Mouse (Mus musculus) forebrain, embryonic 14.5 days (tissue): Measurements from ENCODE around the gene Ankrd33b. TPM values are rescaled to one million over a fixed set of nuclear protein-coding genes. Genes with fewer than 3 reads are reported as not detected.

ENCODE experiments used
- ATAC-seq: fragments of 200-750 bp; cut with Nextera tagmentation; 2 replicates; pipeline ENCODE4 v1.8.0; 2017; ENCODE audit warnings: mild to moderate bottlenecking, moderate library complexity
- DNase-seq: peaks from one replicate; pipeline ENCODE4 v3.0.0-alpha.2; 2015; ENCODE audit warnings: low spot score
- H3K27ac ChIP-seq: fragments of 300-500 bp; sonication (generic); 2 replicates; pipeline ENCODE4 v1.5.1; 2014; ENCODE audit warnings: low read depth, mild to moderate bottlenecking, control low read depth, low read length, moderate library complexity
- H3K27me3 ChIP-seq: fragments of 300-500 bp; sonication (generic); replicated peaks from 2 replicates; pipeline ENCODE4 v1.6.1; 2014; ENCODE audit warnings: low read length, control low read depth, mixed read lengths; ENCODE audit not compliant: control insufficient read depth, insufficient read depth
- H3K36me3 ChIP-seq: fragments of 300-500 bp; sonication (generic); 2 replicates; pipeline ENCODE4 v1.6.1; 2014; ENCODE audit warnings: low read length, control low read depth; ENCODE audit not compliant: control insufficient read depth, insufficient read depth
- H3K4me1 ChIP-seq: fragments of 300-500 bp; sonication (generic); 2 replicates; pipeline ENCODE4 v1.6.1; 2014; ENCODE audit warnings: antibody characterized with exemption, low read length, control low read depth; ENCODE audit not compliant: control insufficient read depth, insufficient read depth
- H3K4me2 ChIP-seq: fragments of 300-500 bp; sonication (generic); 2 replicates; pipeline ENCODE4 v1.6.1; 2014; ENCODE audit warnings: mild to moderate bottlenecking, control low read depth, low read length
- H3K4me3 ChIP-seq: fragments of 300-500 bp; sonication (generic); 2 replicates; pipeline ENCODE4 v1.5.1; 2014; ENCODE audit warnings: low read depth, low read length, control low read depth
- H3K9ac ChIP-seq: fragments of 300-500 bp; sonication (generic); 2 replicates; pipeline ENCODE4 v1.6.1; 2014; ENCODE audit warnings: mild to moderate bottlenecking, low read length, control low read depth, moderate library complexity
- H3K9me3 ChIP-seq: fragments of 300-500 bp; sonication (generic); replicated peaks from 2 replicates; pipeline ENCODE4 v1.6.1; 2016; ENCODE audit warnings: low read length, control low read depth, mixed read lengths; ENCODE audit not compliant: control insufficient read depth
- whole genome bisulfite sequencing: fragments of 180-500 bp; shearing (Covaris S2); extraction: QIAGEN DNeasy Blood & Tissue Kit; methylation state at CpG from one replicate; pipeline ENCODE4 v1.1.7; 2014; 5-methylcytosine and 5-hydroxymethylcytosine counted together
- polyA plus RNA-seq: library from polyadenylated mRNA; unstranded; fragments of >200 nt; fragmentation: Nextera tagmentation; extraction: Ambion mirVana; gene quantifications from 2 replicates; pipeline ENCODE4 v1.2.1, GENCODE M21; 2014

The Ankrd33b gene
- polyA plus RNA-seq, 1 experiment from 2014 or later: 0.70 TPM

DNA sequence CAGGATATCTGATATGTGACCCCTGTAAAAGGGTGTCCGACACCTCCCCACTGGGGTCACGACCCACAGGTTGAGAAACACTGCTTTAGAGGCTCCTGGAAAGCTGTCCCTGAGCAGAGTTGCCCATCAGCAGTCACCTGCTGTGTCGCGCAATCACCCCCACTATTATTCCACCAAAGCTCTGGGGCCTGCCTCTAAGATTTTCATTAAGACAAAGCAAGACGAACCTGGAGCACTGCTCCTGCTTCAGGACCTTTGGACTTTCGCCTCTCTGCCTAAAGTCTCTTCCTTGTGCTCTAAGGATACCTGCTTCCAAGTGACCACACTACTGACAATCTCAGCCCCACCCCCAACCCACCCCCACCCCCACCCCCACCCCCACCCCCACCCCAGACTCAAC lies 3.1 kb downstream of the Ankrd33b start:
- Histone ChIP-seq H3K36me3 (no peaks in the 10 kb centered on the region), H3K4me1 (0 out of 2 replicates have a peak, but pooled peaks cover 9% of the 10 kb centered on the region), H3K27ac (no peak overlapping the region), H3K27me3 (peaks cover 41% of the 10 kb centered on the region), H3K9ac (no peak overlapping the region), H3K9me3 (no peaks in the 10 kb centered on the region), H3K4me3 (no peak overlapping the region), H3K4me2 (no peak overlapping the region)
- WGBS: 52% methylated on average over 6 of the region's 6 CpGs
- DNase-seq (no peak), ATAC-seq (no peak)

- H3K4me2 ChIP-seq: no peak overlapping the region
- 77% methylated on average over 8 of the region's 8 CpGs for WGBS
- peaks cover 38% of the 10 kb centered on the region for H3K27me3 ChIP-seq
- ATAC-seq (no peak), DNase-seq (no peak)
- H3K9ac ChIP-seq: no peak overlapping the region
- no peak overlapping the region for H3K4me3 ChIP-seq
- H3K36me3 ChIP-seq: no peaks in the 10 kb centered on the region
- H3K27ac ChIP-seq: no peak overlapping the region
- 0 out of 2 replicates have a peak, but pooled peaks cover 9% of the 10 kb centered on the region for H3K4me1 ChIP-seq
- H3K9me3 ChIP-seq: no peaks in the 10 kb centered on the region
Measured at GRCm38 (mm10) chr15:31363981-31364361, 3.6 kb downstream of the Ankrd33b start.

GRCm38 (mm10) chr15:31363241-31363980 lies 4.1 kb downstream of the Ankrd33b start:
- 0 out of 2 replicates have a peak, but pooled peaks cover 9% of the 10 kb centered on the region for H3K4me1 ChIP-seq
- H3K4me2 ChIP-seq: no peak overlapping the region
- H3K27me3 ChIP-seq: peaks cover 32% of the 10 kb centered on the region
- 84% methylated on average over 13 of the region's 13 CpGs for WGBS
- no peaks in the 10 kb centered on the region for H3K36me3 ChIP-seq
- H3K4me3 ChIP-seq: no peak overlapping the region
- no peaks in the 10 kb centered on the region for H3K9me3 ChIP-seq
- ATAC-seq: no peak
- no peak overlapping the region for H3K9ac ChIP-seq
- DNase-seq: no peak
- no peak overlapping the region for H3K27ac ChIP-seq

DNA sequence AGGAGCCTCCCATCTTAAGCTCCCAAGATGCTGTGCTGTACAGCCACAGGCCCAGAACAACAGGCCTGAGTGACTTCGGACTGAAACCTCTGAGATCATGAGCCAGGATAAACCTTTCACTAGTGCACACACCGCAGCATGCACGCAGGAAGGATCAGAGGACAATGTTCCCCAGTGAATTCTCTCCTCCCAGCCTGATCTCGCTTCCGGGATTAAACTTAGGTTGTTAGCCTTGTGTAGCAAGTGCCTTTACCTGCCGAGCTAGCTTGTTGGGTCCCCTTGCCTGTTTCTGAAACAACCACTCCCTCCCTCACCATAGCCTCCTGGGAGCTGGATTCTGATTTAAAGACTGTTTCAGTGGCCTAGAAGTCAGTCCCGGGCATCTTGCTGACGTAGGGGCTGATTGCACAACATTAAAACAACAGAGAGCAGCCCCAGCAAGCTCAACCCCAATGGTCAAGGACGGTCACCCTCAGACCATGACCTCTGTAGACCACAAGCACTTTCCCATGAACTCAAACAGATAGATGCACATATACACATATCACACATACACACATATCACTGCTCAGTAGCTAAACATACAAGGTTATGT lies 6.2 kb downstream of the Ankrd33b start:
- Histone ChIP-seq H3K27me3 (peaks cover 13% of the 10 kb centered on the region; the same call in 1 of the 2 replicates), H3K4me1 (0 out of 2 replicates have a peak, but pooled peaks cover 2% of the 10 kb centered on the region), H3K9ac (no peak overlapping the region), H3K4me3 (no peak overlapping the region), H3K9me3 (no peaks in the 10 kb centered on the region), H3K27ac (no peak overlapping the region), H3K36me3 (no peaks in the 10 kb centered on the region), H3K4me2 (no peak overlapping the region)
- WGBS: 91% methylated on average over 9 of the region's 9 CpGs
- no peak for DNase-seq
- no peak for ATAC-seq

- ATAC-seq: no peak
- H3K9me3 ChIP-seq: no peaks in the 10 kb centered on the region
- H3K27ac ChIP-seq: no peak overlapping the region
- no peak overlapping the region for H3K9ac ChIP-seq
- H3K4me1 ChIP-seq: no peaks in the 10 kb centered on the region
- H3K36me3 ChIP-seq: no peaks in the 10 kb centered on the region
- DNase-seq: no peak
- WGBS: 61% methylated on average over 6 of the region's 6 CpGs
- H3K4me3 ChIP-seq: no peak overlapping the region
- H3K4me2 ChIP-seq: no peak overlapping the region
- H3K27me3 ChIP-seq: peaks cover 8% of the 10 kb centered on the region; the same call in 1 of the 2 replicates
Measured at GRCm38 (mm10) chr15:31360593-31360992, 6.9 kb downstream of the Ankrd33b start.

- no peak overlapping the region for H3K27ac ChIP-seq
- no peaks in the 10 kb centered on the region for H3K4me1 ChIP-seq
- DNase-seq (no peak), ATAC-seq (no peak)
- 0 out of 2 replicates have a peak, but pooled peaks cover 1% of the 10 kb centered on the region for H3K27me3 ChIP-seq
- H3K36me3 ChIP-seq: no peaks in the 10 kb centered on the region
- no peak overlapping the region for H3K4me2 ChIP-seq
- no peak overlapping the region for H3K9ac ChIP-seq
- H3K9me3 ChIP-seq: no peaks in the 10 kb centered on the region
- WGBS: 91% methylated on average over 6 of the region's 6 CpGs
- no peak overlapping the region for H3K4me3 ChIP-seq
Measured at GRCm38 (mm10) chr15:31359805-31360204, 7.7 kb downstream of the Ankrd33b start.

- Histone ChIP-seq H3K36me3 (no peaks in the 10 kb centered on the region), H3K9ac (no peak overlapping the region), H3K4me1 (no peaks in the 10 kb centered on the region), H3K27me3 (no peaks in the 10 kb centered on the region), H3K27ac (no peak overlapping the region), H3K4me3 (no peak overlapping the region), H3K4me2 (no peak overlapping the region), H3K9me3 (no peaks in the 10 kb centered on the region)
- no peak for ATAC-seq
- DNase-seq: no peak
- WGBS: 89% methylated on average over 13 of the region's 13 CpGs
Measured at GRCm38 (mm10) chr15:31352494-31353279, 14.8 kb downstream of the Ankrd33b start.

GRCm38 (mm10) chr15:31349810-31350341 lies 17.6 kb downstream of the Ankrd33b start:
- no peak for ATAC-seq
- WGBS: 82% methylated on average over 7 of the region's 7 CpGs
- H3K4me1 ChIP-seq: no peaks in the 10 kb centered on the region

More at GRCm38 (mm10) chr15:31349810-31350341, 17.6 kb downstream of the Ankrd33b start:
- Histone ChIP-seq H3K27me3 (no peaks in the 10 kb centered on the region), H3K27ac (no peak overlapping the region), H3K9ac (no peak overlapping the region), H3K4me3 (no peak overlapping the region), H3K9me3 (no peaks in the 10 kb centered on the region), H3K4me2 (no peak overlapping the region), H3K36me3 (no peaks in the 10 kb centered on the region)
- no peak for DNase-seq
